12 mouse cellular contexts compared by ENCODE assay signal in genomic region chr4:114410958-114411661, GRCm38 (mm10). TPM values are rescaled to one million over a fixed set of nuclear protein-coding genes. Genes with fewer than 3 reads are reported as not detected.
DNase-seq lines count a peak whose midpoint lies in the region; ATAC-seq and TF ChIP-seq lines count a peak whose summit lies in the region.
"Had no signal": no experiment of that assay in that cellular context is flagged by ENCODE, and none has a peak within 500 bp of the region (broad histone marks: within the 10 kb centered on the region; RNA-seq: fewer than 3 reads in every experiment).

No protein-coding gene starts in this region.

- peak overlapping the region; percentile 44 for H3K4me2 ChIP-seq in embryonic facial prominence, embryonic 14.5 days (ENCODE audit: low read depth, low read length)
- H3K4me2 ChIP-seq in midbrain, embryonic 12.5 days (replicated peaks) = peak overlapping the region; percentile 96
- H3K4me2 ChIP-seq: intestine, embryonic 15.5 days had no signal

- ATAC-seq in embryonic facial prominence, embryonic 14.5 days (ENCODE audit: low read depth) = no peak
- no peak for ATAC-seq in midbrain, embryonic 12.5 days (ENCODE audit: low FRiP score, low read depth)
- no peak for ATAC-seq in megakaryocyte, adult 5-6 weeks (ENCODE audit: poor library complexity, severe bottlenecking)
- ATAC-seq: CD4-positive, CD25-positive, alpha-beta regulatory T cell, adult 4 months; intestine, embryonic 15.5 days; liver, postnatal 0 days had no signal

- TF ChIP-seq EP300 in heart, adult 2 months (IDR thresholded peaks at IDR 0.05; ENCODE audit: insufficient read depth, low read depth, low read length) = no peak

- peak overlapping the region; percentile 31 for H3K9ac ChIP-seq in heart, adult 2 months (ENCODE audit: low read depth, low read length)
- H3K9ac ChIP-seq in embryonic facial prominence, embryonic 14.5 days (ENCODE audit: low read depth, low read length) = 0 out of 2 replicates have a peak overlapping the region, but pooled peaks have one; percentile 37
- H3K9ac ChIP-seq in midbrain, embryonic 12.5 days (replicated peaks) = no peak overlapping the region
- H3K9ac ChIP-seq: intestine, embryonic 15.5 days; liver, postnatal 0 days had no signal

- intact Hi-C loops in heart, adult 2 months (cut with DNase I) = no loop called here

- H3K4me3 ChIP-seq in heart, adult 2 months = no peak overlapping the region; the same call in 1 of the 2 replicates
- no peak overlapping the region for H3K4me3 ChIP-seq in layer of hippocampus, adult 2 months
- H3K4me3 ChIP-seq in embryonic facial prominence, embryonic 14.5 days (ENCODE audit: low read depth, low read length) = 0 out of 2 replicates have a peak overlapping the region, but pooled peaks have one; percentile 10
- no peak overlapping the region for H3K4me3 ChIP-seq in midbrain, embryonic 12.5 days
- H3K4me3 ChIP-seq: intestine, embryonic 15.5 days had no signal

- no peaks in the 10 kb centered on the region for H3K27me3 ChIP-seq in heart, adult 2 months (ENCODE audit: control insufficient read depth, insufficient read depth, low read length)
- H3K27me3 ChIP-seq in embryonic facial prominence, embryonic 14.5 days (replicated peaks; ENCODE audit: control insufficient read depth, insufficient read depth, low read length) = peaks cover 29% of the 10 kb centered on the region
- peaks cover 37% of the 10 kb centered on the region for H3K27me3 ChIP-seq in midbrain, embryonic 12.5 days

- peaks cover 8% of the 10 kb centered on the region for H3K4me1 ChIP-seq in heart, adult 2 months (ENCODE audit: control insufficient read depth, insufficient read depth, low read length)
- H3K4me1 ChIP-seq in embryonic facial prominence, embryonic 14.5 days (ENCODE audit: control insufficient read depth, insufficient read depth, low read length) = peaks cover 37% of the 10 kb centered on the region
- peaks cover 26% of the 10 kb centered on the region for H3K4me1 ChIP-seq in midbrain, embryonic 12.5 days

- no peak for TF ChIP-seq POLR2A in heart, adult 2 months (IDR thresholded peaks at IDR 0.05; ENCODE audit: insufficient read depth, low read depth, low read length)

- peaks cover 2% of the 10 kb centered on the region for H3K36me3 ChIP-seq in heart, adult 2 months (ENCODE audit: control insufficient read depth, insufficient read depth, low read length)
- H3K36me3 ChIP-seq in embryonic facial prominence, embryonic 14.5 days (ENCODE audit: control insufficient read depth, insufficient read depth, low read length) = no peaks in the 10 kb centered on the region
- H3K36me3 ChIP-seq in midbrain, embryonic 12.5 days = no peaks in the 10 kb centered on the region
- H3K36me3 ChIP-seq: intestine, embryonic 15.5 days had no signal

- no peaks in the 10 kb centered on the region for H3K79me2 ChIP-seq in heart, adult 2 months (replicated peaks; ENCODE audit: control insufficient read depth, insufficient read depth, low read length)

- DNase-seq in heart, adult 2 months = no peak
- no peak for DNase-seq in heart, adult 9 months (ENCODE audit: low spot score in 2 of 2)
- DNase-seq in layer of hippocampus, adult 2 months (ENCODE audit: low spot score in 2 of 2) = peak in 1 of 2 experiments; percentile 37
- no peak for DNase-seq in layer of hippocampus, adult 11-12 months (ENCODE audit: low spot score)
- DNase-seq in embryonic facial prominence, embryonic 14.5 days (ENCODE audit: low spot score) = no peak
- no peak for DNase-seq in urinary bladder, postnatal 4 days (ENCODE audit: low spot score in 2 of 2)
- DNase-seq: cerebellum, postnatal 25 days; liver, postnatal 0 days had no signal

- H3K9me3 ChIP-seq in embryonic facial prominence, embryonic 14.5 days (ENCODE audit: control insufficient read depth, low read length) = no peaks in the 10 kb centered on the region
- H3K9me3 ChIP-seq in midbrain, embryonic 12.5 days = no peaks in the 10 kb centered on the region
- H3K9me3 ChIP-seq: intestine, embryonic 15.5 days had no signal

- peak overlapping the region; percentile 50 for H3K27ac ChIP-seq in heart, adult 2 months
- peak overlapping the region; percentile 7; the same call in 1 of the 2 replicates for H3K27ac ChIP-seq in layer of hippocampus, adult 2 months
- 0 out of 2 replicates have a peak overlapping the region, but pooled peaks have one; percentile 28 for H3K27ac ChIP-seq in embryonic facial prominence, embryonic 14.5 days (replicated peaks; ENCODE audit: low read depth, low read length)
- peak overlapping the region; percentile 35 for H3K27ac ChIP-seq in midbrain, embryonic 12.5 days (replicated peaks)
- H3K27ac ChIP-seq: intestine, embryonic 15.5 days had no signal

- WGBS in heart, adult 2 months = 57% methylated on average over 9 of the region's 9 CpGs
- WGBS in embryonic facial prominence, embryonic 14.5 days = 31% methylated on average over 9 of the region's 9 CpGs
- WGBS in midbrain, embryonic 12.5 days = 43% methylated on average over 9 of the region's 9 CpGs

- TF ChIP-seq CTCF in heart, adult 2 months (IDR thresholded peaks at IDR 0.05) = no peak
- no peak for TF ChIP-seq CTCF in layer of hippocampus, adult 2 months (conservative IDR thresholded peaks at IDR 0.05)

RNA-seq across cellular contexts. Expression of gene Trabd2b, which starts 4.6 kb away (rescaled TPM):
- total RNA-seq in heart, adult 2 months (2021) = 10 to 100 TPM; 60.1 to 69.8 TPM
- 29.1 and 42.7 TPM in 2 replicates for polyA plus RNA-seq in heart, adult 2 months (2012; rRNA removed)
- total RNA-seq in layer of hippocampus, adult 2 months (2021) = 1 to 10 TPM; 1.5 to 1.6 TPM
- 3.3 and 3.7 TPM in 2 replicates for polyA plus RNA-seq in embryonic facial prominence, embryonic 14.5 days (2014; fragmentation: Nextera tagmentation; extraction: Ambion mirVana)
- 1.8 and 2.0 TPM in 2 replicates for polyA plus RNA-seq in midbrain, embryonic 12.5 days (2016; fragmentation: Nextera tagmentation; extraction: Ambion mirVana)
- total RNA-seq in megakaryocyte, adult 5-6 weeks (2015) = not detected in 2 replicates
- total RNA-seq in megakaryocyte, adult 5-6 weeks (2017) = under 0.01 TPM in 1 of 2 replicates, not detected in the other
- polyA plus RNA-seq: CD4-positive, CD25-positive, alpha-beta regulatory T cell, adult 4 months had no signal

Comparison
In these comparisons a context has a peak if more than half of its experiments do, and no peak if none do; other contexts are left out.
1. RNA of gene Trabd2b, which starts 4.6 kb away (total RNA-seq): 60.1 to 69.8 TPM in heart, adult 2 months; 1.5 to 1.6 TPM in layer of hippocampus, adult 2 months and under 0.01 TPM in megakaryocyte, adult 5-6 weeks; every median in the first group is over 10 times any median in the second.
2. Peak in every context shown above with its lines, with median percentiles within 50 percentile points of each other: H3K27ac ChIP-seq.